Mouse (Mus musculus): ENCODE data around the gene Acox2. TPM values are rescaled to one million over a fixed set of nuclear protein-coding genes. Genes with fewer than 3 reads are reported as not detected.

Gene Acox2
- polyA plus RNA-seq, 1 experiment from 2014 or later = 47.0 TPM

GRCm38 (mm10) chr14:8214299-8215207, 44.6 kb downstream of the Acox2 start:
- H3K4me1 ChIP-seq (replicated peaks) = peaks cover 31% of the 10 kb centered on the region
- peak overlapping the region; percentile 78 for H3K4me3 ChIP-seq (replicated peaks)
- WGBS (ENCODE audit: insufficient replicate concordance) = 2% methylated on average over 63 of the region's 63 CpGs
- no peaks in the 10 kb centered on the region for H3K27me3 ChIP-seq
- H3K4me2 ChIP-seq = peak overlapping the region; percentile 93
- peak; percentile 79 for ATAC-seq (ENCODE audit: insufficient read depth)
- H3K9me3 ChIP-seq (replicated peaks) = no peaks in the 10 kb centered on the region
- peak overlapping the region; percentile 93 for H3K27ac ChIP-seq (replicated peaks)
- H3K36me3 ChIP-seq (replicated peaks) = no peaks in the 10 kb centered on the region
- H3K9ac ChIP-seq = peak overlapping the region; percentile 94

- under 1% methylated on average over 48 of the region's 49 CpGs for WGBS (ENCODE audit: insufficient replicate concordance)
- ATAC-seq (ENCODE audit: insufficient read depth) = peak; percentile 94
- Histone ChIP-seq H3K36me3 (replicated peaks) (no peaks in the 10 kb centered on the region), H3K4me3 (replicated peaks) (peak within 1 kb of the TSS; percentile 78), H3K27me3 (no peaks in the 10 kb centered on the region), H3K27ac (replicated peaks) (peak within 1 kb of the TSS; percentile 93), H3K9me3 (replicated peaks) (no peaks in the 10 kb centered on the region), H3K9ac (peak within 1 kb of the TSS; percentile 94), H3K4me2 (peak within 1 kb of the TSS; percentile 93), H3K4me1 (replicated peaks) (peaks cover 27% of the 10 kb centered on the region)
These were observed 45.3 kb downstream of the Acox2 start, which contains the start of gene Kctd6 for GRCm38 (mm10) chr14:8213803-8214224. Kctd6 (plus strand) TSS chr14:8214140.

- Histone ChIP-seq H3K4me2 (no peak overlapping the region), H3K9ac (no peak overlapping the region), H3K4me1 (replicated peaks) (peaks cover 27% of the 10 kb centered on the region), H3K9me3 (replicated peaks) (no peaks in the 10 kb centered on the region), H3K27ac (replicated peaks) (no peak overlapping the region), H3K27me3 (no peaks in the 10 kb centered on the region), H3K36me3 (replicated peaks) (no peaks in the 10 kb centered on the region), H3K4me3 (replicated peaks) (no peak overlapping the region)
- ATAC-seq (ENCODE audit: insufficient read depth) = no peak
- 71% methylated on average over 2 of the region's 2 CpGs for WGBS (ENCODE audit: insufficient replicate concordance)
These were observed 46.2 kb downstream of the Acox2 start for GRCm38 (mm10) chr14:8212996-8213395.

GRCm38 (mm10) chr14:8209896-8210295, 49.3 kb downstream of the Acox2 start:
- Histone ChIP-seq H3K4me1 (replicated peaks) (peaks cover 10% of the 10 kb centered on the region), H3K27me3 (no peaks in the 10 kb centered on the region), H3K36me3 (replicated peaks) (no peaks in the 10 kb centered on the region), H3K9ac (no peak overlapping the region), H3K4me3 (replicated peaks) (no peak overlapping the region), H3K27ac (replicated peaks) (no peak overlapping the region), H3K9me3 (replicated peaks) (no peaks in the 10 kb centered on the region), H3K4me2 (no peak overlapping the region)
- 71% methylated on average over 2 of the region's 2 CpGs for WGBS (ENCODE audit: insufficient replicate concordance)
- no peak for ATAC-seq (ENCODE audit: insufficient read depth)

GRCm38 (mm10) chr14:8208876-8209275, 50.3 kb downstream of the Acox2 start:
- no peak for ATAC-seq (ENCODE audit: insufficient read depth)

GRCm38 (mm10) chr14:8207543-8207942, 51.6 kb downstream of the Acox2 start:
- H3K9me3 ChIP-seq (replicated peaks) = no peaks in the 10 kb centered on the region
- H3K9ac ChIP-seq = no peak overlapping the region
- ATAC-seq (ENCODE audit: insufficient read depth) = no peak
- H3K4me1 ChIP-seq (replicated peaks) = no peaks in the 10 kb centered on the region
- H3K4me3 ChIP-seq (replicated peaks) = no peak overlapping the region
- H3K36me3 ChIP-seq (replicated peaks) = no peaks in the 10 kb centered on the region
- H3K27me3 ChIP-seq = no peaks in the 10 kb centered on the region
- no peak overlapping the region for H3K4me2 ChIP-seq
- H3K27ac ChIP-seq (replicated peaks) = no peak overlapping the region
- WGBS (ENCODE audit: insufficient replicate concordance) = 69% methylated on average over 5 of the region's 5 CpGs

More at GRCm38 (mm10) chr14:8208876-8209275, 50.3 kb downstream of the Acox2 start:
- H3K36me3 ChIP-seq (replicated peaks) = no peaks in the 10 kb centered on the region
- H3K27ac ChIP-seq (replicated peaks) = no peak overlapping the region
- H3K9me3 ChIP-seq (replicated peaks) = no peaks in the 10 kb centered on the region
- 48% methylated on average over 3 of the region's 3 CpGs for WGBS (ENCODE audit: insufficient replicate concordance)
- H3K27me3 ChIP-seq = no peaks in the 10 kb centered on the region
- H3K4me3 ChIP-seq (replicated peaks) = no peak overlapping the region
- no peak overlapping the region for H3K4me2 ChIP-seq
- H3K4me1 ChIP-seq (replicated peaks) = peaks cover 4% of the 10 kb centered on the region
- H3K9ac ChIP-seq = no peak overlapping the region

GRCm38 (mm10) chr14:8207105-8207504, 52.0 kb downstream of the Acox2 start:
- Histone ChIP-seq H3K27me3 (no peaks in the 10 kb centered on the region), H3K4me1 (replicated peaks) (no peaks in the 10 kb centered on the region), H3K27ac (replicated peaks) (no peak overlapping the region), H3K4me3 (replicated peaks) (no peak overlapping the region), H3K9ac (no peak overlapping the region), H3K4me2 (no peak overlapping the region), H3K36me3 (replicated peaks) (no peaks in the 10 kb centered on the region), H3K9me3 (replicated peaks) (no peaks in the 10 kb centered on the region)
- WGBS (ENCODE audit: insufficient replicate concordance) = 42% methylated on average over 5 of the region's 5 CpGs
- ATAC-seq (ENCODE audit: insufficient read depth) = no peak

GRCm38 (mm10) chr14:8206179-8206910, 52.8 kb downstream of the Acox2 start:
- Histone ChIP-seq H3K4me2 (no peak overlapping the region), H3K27me3 (no peaks in the 10 kb centered on the region), H3K4me1 (replicated peaks) (0 out of 2 replicates have a peak, but pooled peaks cover 2% of the 10 kb centered on the region), H3K4me3 (replicated peaks) (no peak overlapping the region), H3K9ac (no peak overlapping the region), H3K36me3 (replicated peaks) (no peaks in the 10 kb centered on the region), H3K27ac (replicated peaks) (no peak overlapping the region), H3K9me3 (replicated peaks) (no peaks in the 10 kb centered on the region)
- no peak for ATAC-seq (ENCODE audit: insufficient read depth)
- WGBS (ENCODE audit: insufficient replicate concordance) = 50% methylated on average over 9 of the region's 9 CpGs

- ATAC-seq (ENCODE audit: insufficient read depth) = no peak
- H3K36me3 ChIP-seq (replicated peaks) = no peaks in the 10 kb centered on the region
These were observed 57.4 kb downstream of the Acox2 start for GRCm38 (mm10) chr14:8201715-8202114.

GRCm38 (mm10) chr14:8200769-8201168, 58.4 kb downstream of the Acox2 start:
- 73% methylated on average over 5 of the region's 5 CpGs for WGBS (ENCODE audit: insufficient replicate concordance)
- no peaks in the 10 kb centered on the region for H3K9me3 ChIP-seq (replicated peaks)

More at GRCm38 (mm10) chr14:8201715-8202114, 57.4 kb downstream of the Acox2 start:
- Histone ChIP-seq H3K4me3 (replicated peaks) (no peak overlapping the region), H3K27ac (replicated peaks) (no peak overlapping the region), H3K4me1 (replicated peaks) (0 out of 2 replicates have a peak, but pooled peaks cover 2% of the 10 kb centered on the region), H3K9me3 (replicated peaks) (no peaks in the 10 kb centered on the region), H3K27me3 (no peaks in the 10 kb centered on the region), H3K9ac (no peak overlapping the region), H3K4me2 (no peak overlapping the region)
- WGBS (ENCODE audit: insufficient replicate concordance) = 54% methylated on average over 3 of the region's 3 CpGs

GRCm38 (mm10) chr14:8192727-8193126, 66.4 kb downstream of the Acox2 start:
- H3K36me3 ChIP-seq (replicated peaks) = no peaks in the 10 kb centered on the region
- no peak overlapping the region for H3K4me3 ChIP-seq (replicated peaks)
- no peak overlapping the region for H3K9ac ChIP-seq
- H3K9me3 ChIP-seq (replicated peaks) = no peaks in the 10 kb centered on the region
- no peak overlapping the region for H3K4me2 ChIP-seq
- no peak for ATAC-seq (ENCODE audit: insufficient read depth)
- H3K4me1 ChIP-seq (replicated peaks) = no peaks in the 10 kb centered on the region
- H3K27ac ChIP-seq (replicated peaks) = no peak overlapping the region
- no peaks in the 10 kb centered on the region for H3K27me3 ChIP-seq
- 73% methylated on average over 6 of the region's 6 CpGs for WGBS (ENCODE audit: insufficient replicate concordance)

More at GRCm38 (mm10) chr14:8200769-8201168, 58.4 kb downstream of the Acox2 start:
- Histone ChIP-seq H3K36me3 (replicated peaks) (no peaks in the 10 kb centered on the region), H3K27ac (replicated peaks) (no peak overlapping the region), H3K4me1 (replicated peaks) (0 out of 2 replicates have a peak, but pooled peaks cover 2% of the 10 kb centered on the region), H3K4me2 (no peak overlapping the region), H3K4me3 (replicated peaks) (no peak overlapping the region), H3K27me3 (no peaks in the 10 kb centered on the region), H3K9ac (no peak overlapping the region)
- no peak for ATAC-seq (ENCODE audit: insufficient read depth)
